Mouse (Mus musculus) bone marrow macrophage, adult 2 months (primary cell): ENCODE measurements at regions not wholly inside any gene's neighbourhood (a gene's known extent, or its start where the extent isn't known, plus 50 kb on each side); places are given as distances from the start of the nearest gene placed in this dataset.

Source experiments
- CTCF ChIP-seq: IDR thresholded peaks from 2 replicates; pipeline ENCODE4 v1.5.1; 2012; ENCODE audit warnings: low read depth, mild to moderate bottlenecking, low read length, moderate library complexity
- POLR2A ChIP-seq: IDR thresholded peaks from 2 replicates; pipeline ENCODE4 v1.6.1; 2012; ENCODE audit warnings: mild to moderate bottlenecking, low read depth, low read length, borderline replicate concordance

GRCm38 (mm10) chr10:93375771-93376170, 64.8 kb upstream of the Elk3 start:
- no peak for TF ChIP-seq CTCF
- no peak for TF ChIP-seq POLR2A
